Comparison of ENCODE assay signal across 8 mouse cellular contexts in genomic region chr12:87442177-87443114, GRCm38 (mm10). TPM values are rescaled to one million over a fixed set of nuclear protein-coding genes. Genes with fewer than 3 reads are reported as not detected.
A peak's percentile ranks its signal among the peaks of the same experiment; 100 is the strongest.
DNase-seq lines count a peak whose midpoint lies in the region; ATAC-seq and TF ChIP-seq lines count a peak whose summit lies in the region.

No protein-coding gene starts in this region.

- H3K9ac ChIP-seq in lung, embryonic 14.5 days = peak overlapping the region; percentile 98
- H3K9ac ChIP-seq in hindbrain, embryonic 11.5 days (ENCODE audit: low read depth, low read length) = peak overlapping the region; percentile 92

- peak overlapping the region; percentile 75 for H3K4me2 ChIP-seq in lung, embryonic 14.5 days
- H3K4me2 ChIP-seq in hindbrain, embryonic 11.5 days (replicated peaks; ENCODE audit: low read depth, low read length) = peak overlapping the region; percentile 68

- H3K9me3 ChIP-seq in lung, embryonic 14.5 days (ENCODE audit: low read depth, low read length) = no peaks in the 10 kb centered on the region
- H3K9me3 ChIP-seq in hindbrain, embryonic 11.5 days (ENCODE audit: control insufficient read depth, low read length) = no peaks in the 10 kb centered on the region
- H3K9me3 ChIP-seq in midbrain, embryonic 10.5 days (replicated peaks) = no peaks in the 10 kb centered on the region

- peak overlapping the region; percentile 100 for H3K4me3 ChIP-seq in lung, embryonic 14.5 days (ENCODE audit: low read depth, low read length)
- H3K4me3 ChIP-seq in bone marrow, adult 2 months (replicated peaks; ENCODE audit: control insufficient read depth, low read depth, low read length) = peak overlapping the region; percentile 84
- peak overlapping the region; percentile 99 for H3K4me3 ChIP-seq in hindbrain, embryonic 11.5 days (ENCODE audit: low read depth, low read length)
- peak overlapping the region; percentile 98 for H3K4me3 ChIP-seq in midbrain, embryonic 10.5 days

- peak overlapping the region; percentile 90; the same call in 1 of the 2 replicates for H3K27ac ChIP-seq in lung, embryonic 14.5 days (ENCODE audit: low read depth)
- H3K27ac ChIP-seq in bone marrow, adult 2 months (ENCODE audit: control insufficient read depth, insufficient read depth, low read depth, low read length, poor library complexity) = no peak overlapping the region
- no peak overlapping the region for H3K27ac ChIP-seq in hindbrain, embryonic 11.5 days (ENCODE audit: low read depth, low read length)
- peak overlapping the region; percentile 98 for H3K27ac ChIP-seq in midbrain, embryonic 10.5 days (replicated peaks)

- 0 out of 2 replicates have a peak, but pooled peaks cover 5% of the 10 kb centered on the region for H3K4me1 ChIP-seq in lung, embryonic 14.5 days (ENCODE audit: insufficient read depth)
- H3K4me1 ChIP-seq in bone marrow, adult 2 months (ENCODE audit: control insufficient read depth, insufficient read depth, low read length) = peaks cover 1% of the 10 kb centered on the region; the same call in 1 of the 2 replicates
- H3K4me1 ChIP-seq in hindbrain, embryonic 11.5 days (replicated peaks; ENCODE audit: control insufficient read depth, insufficient read depth, low read length) = 0 out of 2 replicates have a peak, but pooled peaks cover 2% of the 10 kb centered on the region
- H3K4me1 ChIP-seq in midbrain, embryonic 10.5 days = peaks cover 23% of the 10 kb centered on the region

- TF ChIP-seq POLR2A in bone marrow, adult 2 months (IDR thresholded peaks at IDR 0.05; ENCODE audit: borderline replicate concordance, control insufficient read depth, low read depth, low read length) = no peak

- no peak for TF ChIP-seq CTCF in lung, embryonic 14.5 days (IDR thresholded peaks at IDR 0.05; ENCODE audit: low read depth)
- no peak for TF ChIP-seq CTCF in bone marrow, adult 2 months (IDR thresholded peaks at IDR 0.05; ENCODE audit: control insufficient read depth, insufficient read depth, low read length)

- H3K36me3 ChIP-seq in lung, embryonic 14.5 days (ENCODE audit: insufficient read depth) = peaks cover 55% of the 10 kb centered on the region
- peaks cover 13% of the 10 kb centered on the region; the same call in 1 of the 2 replicates for H3K36me3 ChIP-seq in hindbrain, embryonic 11.5 days (ENCODE audit: control insufficient read depth, insufficient read depth, low read length)
- peaks cover 59% of the 10 kb centered on the region for H3K36me3 ChIP-seq in midbrain, embryonic 10.5 days

- no peaks in the 10 kb centered on the region for H3K27me3 ChIP-seq in lung, embryonic 14.5 days (ENCODE audit: insufficient read depth, low read length)
- no peaks in the 10 kb centered on the region for H3K27me3 ChIP-seq in hindbrain, embryonic 11.5 days (ENCODE audit: control insufficient read depth, insufficient read depth, low read length)
- no peaks in the 10 kb centered on the region for H3K27me3 ChIP-seq in midbrain, embryonic 10.5 days (ENCODE audit: low read depth, poor library complexity, severe bottlenecking)

- no peak for ATAC-seq in lung, embryonic 14.5 days (ENCODE audit: insufficient read depth)
- ATAC-seq in hindbrain, embryonic 11.5 days (ENCODE audit: low FRiP score) = no peak

- intact Hi-C loops in left cerebral cortex, postnatal 25 days (cut with DNase I) = loop anchor here (10.0 kb wide), 1 partner anchor 178 kb away; the partner anchor contains the start of genes Ahsa1 and Vipas39

- 13% methylated on average over 12 of the region's 12 CpGs for WGBS in lung, embryonic 14.5 days
- WGBS in bone marrow, adult 2 months = 13% methylated on average over 12 of the region's 12 CpGs
- WGBS in hindbrain, embryonic 11.5 days = 40% methylated on average over 12 of the region's 12 CpGs
- WGBS in midbrain, embryonic 10.5 days = 42% methylated on average over 12 of the region's 12 CpGs

- DNase-seq in lung, embryonic 14.5 days = peak; percentile 66
- DNase-seq in lung, postnatal 25 days (ENCODE audit: low spot score) = no peak
- DNase-seq in hindbrain, embryonic 11.5 days (ENCODE audit: low spot score) = peak; percentile 51
- DNase-seq in midbrain, embryonic 10.5 days (ENCODE audit: low spot score) = peak; percentile 28
- DNase-seq in left cerebral cortex, postnatal 25 days (ENCODE audit: low spot score in 2 of 2) = no peak
- no peak for DNase-seq in frontal cortex, postnatal 36 days (ENCODE audit: low spot score in 2 of 2)
- DNase-seq in lung, postnatal 4 days = no peak

RNA-seq across cellular contexts. Expression of gene Slirp, which starts 1.2 kb away (rescaled TPM):
- polyA plus RNA-seq in lung, embryonic 14.5 days (2014; fragmentation: Nextera tagmentation; extraction: Ambion mirVana) = 287 and 308 TPM in 2 replicates
- polyA plus RNA-seq in bone marrow, adult 2 months (2011; ENCODE audit: insufficient read depth, insufficient read length, low replicate concordance, missing spikeins) = 67.6 and 160 TPM in 2 replicates
- polyA plus RNA-seq in hindbrain, embryonic 11.5 days (2014; fragmentation: Nextera tagmentation; extraction: Ambion mirVana) = 277 and 302 TPM in 2 replicates
- polyA plus RNA-seq in midbrain, embryonic 10.5 days (2016; fragmentation: Nextera tagmentation; extraction: Ambion mirVana) = 283 and 318 TPM in 2 replicates
- 10 to 100 TPM; 89.2 to 93.5 TPM for total RNA-seq in left cerebral cortex, postnatal 25 days (2021)

RNA-seq across cellular contexts. Expression of gene Alkbh1, which starts 1.4 kb away (rescaled TPM):
- polyA plus RNA-seq in lung, embryonic 14.5 days (2014; fragmentation: Nextera tagmentation; extraction: Ambion mirVana) = 49.8 and 62.9 TPM in 2 replicates
- 11.1 and 19.8 TPM in 2 replicates for polyA plus RNA-seq in bone marrow, adult 2 months (2011; ENCODE audit: insufficient read depth, insufficient read length, low replicate concordance, missing spikeins)
- 43.5 and 56.0 TPM in 2 replicates for polyA plus RNA-seq in hindbrain, embryonic 11.5 days (2014; fragmentation: Nextera tagmentation; extraction: Ambion mirVana)
- polyA plus RNA-seq in midbrain, embryonic 10.5 days (2016; fragmentation: Nextera tagmentation; extraction: Ambion mirVana) = 59.6 and 64.2 TPM in 2 replicates
- total RNA-seq in left cerebral cortex, postnatal 25 days (2021) = 10 to 100 TPM; 16.5 to 16.8 TPM

RNA-seq across cellular contexts. Expression of gene Snw1, which starts 29.6 kb away (rescaled TPM):
- 126 and 131 TPM in 2 replicates for polyA plus RNA-seq in lung, embryonic 14.5 days (2014; fragmentation: Nextera tagmentation; extraction: Ambion mirVana)
- 30.9 and 48.6 TPM in 2 replicates for polyA plus RNA-seq in bone marrow, adult 2 months (2011; ENCODE audit: insufficient read depth, insufficient read length, low replicate concordance, missing spikeins)
- 156 and 160 TPM in 2 replicates for polyA plus RNA-seq in hindbrain, embryonic 11.5 days (2014; fragmentation: Nextera tagmentation; extraction: Ambion mirVana)
- 159 and 161 TPM in 2 replicates for polyA plus RNA-seq in midbrain, embryonic 10.5 days (2016; fragmentation: Nextera tagmentation; extraction: Ambion mirVana)
- 10 to 100 TPM; 63.7 to 73.1 TPM for total RNA-seq in left cerebral cortex, postnatal 25 days (2021)

RNA-seq across cellular contexts. Expression of gene Gm5788, which starts 52.1 kb away (rescaled TPM):
- not detected in 2 replicates for polyA plus RNA-seq in lung, embryonic 14.5 days (2014; fragmentation: Nextera tagmentation; extraction: Ambion mirVana)
- polyA plus RNA-seq in bone marrow, adult 2 months (2011; ENCODE audit: insufficient read depth, insufficient read length, low replicate concordance, missing spikeins) = not detected in 2 replicates
- polyA plus RNA-seq in hindbrain, embryonic 11.5 days (2014; fragmentation: Nextera tagmentation; extraction: Ambion mirVana) = not detected in 2 replicates
- polyA plus RNA-seq in midbrain, embryonic 10.5 days (2016; fragmentation: Nextera tagmentation; extraction: Ambion mirVana) = not detected in 2 replicates
- not detected for total RNA-seq in left cerebral cortex, postnatal 25 days (2021)

RNA-seq across cellular contexts. Expression of gene Sptlc2, which starts 54.3 kb away (rescaled TPM):
- 94.6 and 103 TPM in 2 replicates for polyA plus RNA-seq in lung, embryonic 14.5 days (2014; fragmentation: Nextera tagmentation; extraction: Ambion mirVana)
- polyA plus RNA-seq in bone marrow, adult 2 months (2011; ENCODE audit: insufficient read depth, insufficient read length, low replicate concordance, missing spikeins) = 10.7 and 31.6 TPM in 2 replicates
- 62.4 and 63.7 TPM in 2 replicates for polyA plus RNA-seq in hindbrain, embryonic 11.5 days (2014; fragmentation: Nextera tagmentation; extraction: Ambion mirVana)
- 50.9 and 57.6 TPM in 2 replicates for polyA plus RNA-seq in midbrain, embryonic 10.5 days (2016; fragmentation: Nextera tagmentation; extraction: Ambion mirVana)
- 10 to 100 TPM; 35.3 to 37.9 TPM for total RNA-seq in left cerebral cortex, postnatal 25 days (2021)

Comparison
In these comparisons a context has a peak if more than half of its experiments do, and no peak if none do; other contexts are left out.
1. DNase-seq: peak in lung, embryonic 14.5 days (single experiment), hindbrain, embryonic 11.5 days (single experiment) and midbrain, embryonic 10.5 days (single experiment); none in lung, postnatal 25 days (single experiment), left cerebral cortex, postnatal 25 days (0 of 2), frontal cortex, postnatal 36 days (0 of 2) and lung, postnatal 4 days (0 of 2).
2. H3K27ac ChIP-seq: peak in lung, embryonic 14.5 days (single experiment) and midbrain, embryonic 10.5 days (single experiment); none in bone marrow, adult 2 months (single experiment) and hindbrain, embryonic 11.5 days (single experiment).
3. Peak in every context shown above with its lines, with median percentiles within 50 percentile points of each other: H3K4me3 ChIP-seq.